Mouse (Mus musculus) forebrain, embryonic 12.5 days (tissue): ENCODE results near the gene Wipf2. TPM values are rescaled to one million over a fixed set of nuclear protein-coding genes. Genes with fewer than 3 reads are reported as not detected.
A peak's percentile ranks its signal among the peaks of the same experiment; 100 is the strongest.
"Not testable (repeated sequence)": the region's sequence is repeated elsewhere in the genome, so short reads cannot be mapped to it uniquely, and the experiment has no call there.

Source experiments
- ATAC-seq: fragments of 200-750 bp; cut with Nextera tagmentation; 2 replicates; pipeline ENCODE4 v1.8.0; 2017; ENCODE audit warnings: moderate TSS enrichment; ENCODE audit not compliant: low FRiP score
- H3K27ac ChIP-seq: fragments of 300-500 bp; sonication (generic); 2 replicates; pipeline ENCODE4 v1.5.1; 2016; ENCODE audit warnings: mild to moderate bottlenecking
- H3K27me3 ChIP-seq: fragments of 300-500 bp; sonication (generic); 2 replicates; pipeline ENCODE4 v1.6.1; 2016; ENCODE audit warnings: mild to moderate bottlenecking
- H3K36me3 ChIP-seq: fragments of 300-500 bp; sonication (generic); replicated peaks from 2 replicates; pipeline ENCODE4 v1.6.1; 2016; ENCODE audit warnings: mild to moderate bottlenecking
- H3K4me1 ChIP-seq: fragments of 300-500 bp; sonication (generic); 2 replicates; pipeline ENCODE4 v1.6.1; 2016
- H3K4me2 ChIP-seq: fragments of 300-500 bp; sonication (generic); 2 replicates; pipeline ENCODE4 v1.6.1; 2016; ENCODE audit warnings: mild to moderate bottlenecking, moderate library complexity
- H3K4me3 ChIP-seq: fragments of 300-500 bp; sonication (generic); replicated peaks from 2 replicates; pipeline ENCODE4 v1.5.1; 2016; ENCODE audit warnings: mild to moderate bottlenecking
- H3K9ac ChIP-seq: fragments of 300-500 bp; sonication (generic); 2 replicates; pipeline ENCODE4 v1.6.1; 2016; ENCODE audit warnings: mild to moderate bottlenecking
- H3K9me3 ChIP-seq: fragments of 300-500 bp; sonication (generic); 2 replicates; pipeline ENCODE4 v1.6.1; 2016
- WGBS: fragments of 180-500 bp; shearing (Covaris S2); methylation state at CpG from one replicate; pipeline ENCODE4 v1.1.7; 2016; 5-methylcytosine and 5-hydroxymethylcytosine counted together
- polyA plus RNA-seq: library from polyadenylated mRNA; unstranded; fragments of >200 nt; fragmentation: Nextera tagmentation; extraction: Ambion mirVana; gene quantifications from 2 replicates; pipeline ENCODE4 v1.2.1, GENCODE M21; 2016

Wipf2 gene
- polyA plus RNA-seq, 1 experiment from 2014 or later = 4.8 TPM

GRCm38 (mm10) chr11:98900529-98901125, 37.2 kb downstream of the Wipf2 start:
- H3K27ac ChIP-seq = no peak overlapping the region
- no peaks in the 10 kb centered on the region for H3K9me3 ChIP-seq
- no peak for ATAC-seq
- H3K4me1 ChIP-seq = peaks cover 16% of the 10 kb centered on the region
- H3K9ac ChIP-seq = no peak overlapping the region
- H3K36me3 ChIP-seq = peaks cover 59% of the 10 kb centered on the region
- no peaks in the 10 kb centered on the region for H3K27me3 ChIP-seq
- WGBS = 87% methylated on average over 12 of the region's 12 CpGs
- no peak overlapping the region for H3K4me2 ChIP-seq
- no peak overlapping the region for H3K4me3 ChIP-seq

- peaks cover 38% of the 10 kb centered on the region for H3K36me3 ChIP-seq
- H3K9me3 ChIP-seq = no peaks in the 10 kb centered on the region
- no peak for ATAC-seq
- no peak overlapping the region for H3K4me2 ChIP-seq
- H3K4me1 ChIP-seq = peaks cover 16% of the 10 kb centered on the region
- WGBS = 6% methylated on average over 10 of the region's 10 CpGs
- no peak overlapping the region for H3K4me3 ChIP-seq
- no peak overlapping the region; the same call in 1 of the 2 replicates for H3K9ac ChIP-seq
- no peaks in the 10 kb centered on the region for H3K27me3 ChIP-seq
- H3K27ac ChIP-seq = 0 out of 2 replicates have a peak overlapping the region, but pooled peaks have one; percentile 19
Measured at GRCm38 (mm10) chr11:98902621-98903245, 39.3 kb downstream of the Wipf2 start.

GRCm38 (mm10) chr11:98904577-98904976, 41.1 kb downstream of the Wipf2 start:
- Histone ChIP-seq H3K27ac (0 out of 2 replicates have a peak overlapping the region, but pooled peaks have one; percentile 2), H3K4me2 (no peak overlapping the region), H3K9ac (no peak overlapping the region), H3K36me3 (peaks cover 29% of the 10 kb centered on the region), H3K4me1 (peaks cover 35% of the 10 kb centered on the region), H3K27me3 (no peaks in the 10 kb centered on the region), H3K9me3 (no peaks in the 10 kb centered on the region), H3K4me3 (no peak overlapping the region)
- WGBS = 93% methylated on average over 2 of the region's 2 CpGs
- no peak for ATAC-seq

GRCm38 (mm10) chr11:98905033-98905432, 41.6 kb downstream of the Wipf2 start:
- no peak overlapping the region for H3K27ac ChIP-seq
- WGBS = 88% methylated on average over 7 of the region's 7 CpGs
- no peaks in the 10 kb centered on the region for H3K27me3 ChIP-seq
- ATAC-seq = no peak
- H3K36me3 ChIP-seq = peaks cover 25% of the 10 kb centered on the region
- no peak overlapping the region for H3K9ac ChIP-seq
- no peak overlapping the region for H3K4me2 ChIP-seq
- no peak overlapping the region for H3K4me3 ChIP-seq
- peaks cover 37% of the 10 kb centered on the region for H3K4me1 ChIP-seq
- H3K9me3 ChIP-seq = no peaks in the 10 kb centered on the region

- H3K9me3 ChIP-seq = no peaks in the 10 kb centered on the region
- peaks cover 37% of the 10 kb centered on the region for H3K4me1 ChIP-seq
- H3K36me3 ChIP-seq = peaks cover 22% of the 10 kb centered on the region
- no peak overlapping the region for H3K4me3 ChIP-seq
- no peak for ATAC-seq
- WGBS = 88% methylated on average over 4 of the region's 4 CpGs
- no peak overlapping the region for H3K9ac ChIP-seq
- no peak overlapping the region for H3K27ac ChIP-seq
- no peaks in the 10 kb centered on the region for H3K27me3 ChIP-seq
- no peak overlapping the region for H3K4me2 ChIP-seq
Measured at GRCm38 (mm10) chr11:98905583-98905982, 42.1 kb downstream of the Wipf2 start.

- H3K36me3 ChIP-seq = peaks cover 21% of the 10 kb centered on the region
- H3K4me2 ChIP-seq = peak overlapping the region; percentile 97
- WGBS = 59% methylated on average over 5 of the region's 5 CpGs
- H3K9ac ChIP-seq = no peak overlapping the region
- peaks cover 37% of the 10 kb centered on the region for H3K4me1 ChIP-seq
- H3K27ac ChIP-seq = no peak overlapping the region
- no peak for ATAC-seq
- peak overlapping the region; percentile 65 for H3K4me3 ChIP-seq
- H3K9me3 ChIP-seq = no peaks in the 10 kb centered on the region
- H3K27me3 ChIP-seq = no peaks in the 10 kb centered on the region
Measured at GRCm38 (mm10) chr11:98907063-98907436, 43.6 kb downstream of the Wipf2 start.

GRCm38 (mm10) chr11:98907437-98908173, 44.2 kb downstream of the Wipf2 start, which contains the start of gene Cdc6:
Gene Cdc6, plus strand, starts transcription at chr11:98907801.
- Histone ChIP-seq H3K27ac (0 out of 2 replicates have a peak within 1 kb of the TSS, but pooled peaks have one; percentile 46), H3K27me3 (no peaks in the 10 kb centered on the region), H3K4me1 (peaks cover 31% of the 10 kb centered on the region), H3K4me2 (peak within 1 kb of the TSS; percentile 97), H3K9me3 (no peaks in the 10 kb centered on the region), H3K4me3 (peak within 1 kb of the TSS; percentile 65), H3K36me3 (peaks cover 24% of the 10 kb centered on the region), H3K9ac (peak within 1 kb of the TSS; percentile 64)
- peak; percentile 98 for ATAC-seq
- WGBS = under 1% methylated on average over 49 of the region's 49 CpGs

- no peaks in the 10 kb centered on the region for H3K9me3 ChIP-seq
- no peak overlapping the region for H3K27ac ChIP-seq
- peaks cover 21% of the 10 kb centered on the region for H3K4me1 ChIP-seq
- H3K9ac ChIP-seq = 0 out of 2 replicates have a peak overlapping the region, but pooled peaks have one; percentile 26
- peak overlapping the region; percentile 65; the same call in 1 of the 2 replicates for H3K4me3 ChIP-seq
- WGBS = 47% methylated on average over 6 of the region's 6 CpGs
- peak overlapping the region; percentile 97 for H3K4me2 ChIP-seq
- ATAC-seq = no peak
- H3K27me3 ChIP-seq = no peaks in the 10 kb centered on the region
- H3K36me3 ChIP-seq = peaks cover 42% of the 10 kb centered on the region
Measured at GRCm38 (mm10) chr11:98909654-98910053, 46.2 kb downstream of the Wipf2 start.

- Histone ChIP-seq H3K9me3 (no peaks in the 10 kb centered on the region), H3K9ac (no peak overlapping the region), H3K4me1 (peaks cover 21% of the 10 kb centered on the region), H3K27me3 (no peaks in the 10 kb centered on the region), H3K27ac (no peak overlapping the region), H3K4me2 (no peak overlapping the region), H3K36me3 (peaks cover 49% of the 10 kb centered on the region), H3K4me3 (no peak overlapping the region)
- ATAC-seq = no peak
- whole genome bisulfite sequencing = 93% methylated on average over 11 of the region's 11 CpGs
Measured at GRCm38 (mm10) chr11:98910415-98910814, 47.0 kb downstream of the Wipf2 start.

GRCm38 (mm10) chr11:98911498-98911897, 48.1 kb downstream of the Wipf2 start:
- Histone ChIP-seq H3K4me1 (peaks cover 21% of the 10 kb centered on the region), H3K9ac (no peak overlapping the region), H3K36me3 (peaks cover 60% of the 10 kb centered on the region), H3K27me3 (no peaks in the 10 kb centered on the region), H3K27ac (no peak overlapping the region), H3K4me2 (no peak overlapping the region), H3K4me3 (no peak overlapping the region), H3K9me3 (no peaks in the 10 kb centered on the region)
- no peak for ATAC-seq
- WGBS = 84% methylated on average over 5 of the region's 5 CpGs

GRCm38 (mm10) chr11:98914196-98914595, 50.8 kb downstream of the Wipf2 start:
- WGBS = 90% methylated on average over 11 of the region's 11 CpGs

GRCm38 (mm10) chr11:98916376-98916775, 52.9 kb downstream of the Wipf2 start:
- H3K36me3 ChIP-seq = peaks cover 87% of the 10 kb centered on the region
- H3K4me3 ChIP-seq, H3K27me3 ChIP-seq, H3K4me1 ChIP-seq, ATAC-seq, H3K9ac ChIP-seq, H3K4me2 ChIP-seq, H3K27ac ChIP-seq, H3K9me3 ChIP-seq: not testable (repeated sequence)
- WGBS = 98% methylated on average over 3 of the region's 3 CpGs

More at GRCm38 (mm10) chr11:98914196-98914595, 50.8 kb downstream of the Wipf2 start:
- no peak overlapping the region for H3K9ac ChIP-seq
- no peaks in the 10 kb centered on the region for H3K9me3 ChIP-seq
- H3K27me3 ChIP-seq = no peaks in the 10 kb centered on the region
- no peak overlapping the region for H3K4me3 ChIP-seq
- H3K4me1 ChIP-seq = peaks cover 7% of the 10 kb centered on the region
- H3K27ac ChIP-seq = no peak overlapping the region
- no peak overlapping the region for H3K4me2 ChIP-seq
- ATAC-seq = no peak
- H3K36me3 ChIP-seq = peaks cover 82% of the 10 kb centered on the region
